Mouse (Mus musculus): ENCODE measurements at regions not wholly inside any gene's neighbourhood (a gene's known extent, or its start where the extent isn't known, plus 50 kb on each side); places are given as distances from the start of the nearest gene placed in this dataset.

- no peak for DNase-seq
Measured at GRCm38 (mm10) chr2:128498611-128499010, 92.4 kb upstream of the Spdye4c start.

DNA sequence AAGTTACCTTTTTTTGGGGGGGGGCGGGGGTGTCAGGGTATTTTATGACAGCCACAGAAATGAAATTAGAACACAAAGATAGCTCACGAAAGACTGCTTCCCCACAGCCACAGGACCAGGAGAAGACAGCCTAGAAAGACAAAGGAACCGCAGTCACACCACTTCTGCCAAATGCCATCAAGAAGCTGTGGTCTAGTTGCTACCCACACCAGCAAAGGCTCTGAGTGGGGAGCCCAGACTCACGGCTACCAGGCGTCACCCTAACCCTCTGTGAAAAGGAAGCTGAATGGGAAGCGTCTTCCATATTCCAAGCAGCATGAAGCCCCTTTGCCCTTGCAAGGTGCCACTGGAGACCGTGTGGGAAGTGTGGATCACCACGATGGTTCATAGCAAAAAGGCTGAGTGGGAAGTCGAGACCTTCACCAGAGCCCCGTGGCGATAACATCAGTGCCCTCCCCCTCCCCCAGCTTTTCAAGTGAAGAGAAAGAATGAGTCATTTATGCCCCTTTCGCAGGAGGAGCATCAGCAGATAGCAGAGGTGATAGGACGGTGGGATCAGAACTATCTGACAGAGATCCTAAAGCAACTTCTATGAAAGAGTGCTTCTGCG, 91.3 kb upstream of the Spdye4c start:
- no peak for DNase-seq

DNA sequence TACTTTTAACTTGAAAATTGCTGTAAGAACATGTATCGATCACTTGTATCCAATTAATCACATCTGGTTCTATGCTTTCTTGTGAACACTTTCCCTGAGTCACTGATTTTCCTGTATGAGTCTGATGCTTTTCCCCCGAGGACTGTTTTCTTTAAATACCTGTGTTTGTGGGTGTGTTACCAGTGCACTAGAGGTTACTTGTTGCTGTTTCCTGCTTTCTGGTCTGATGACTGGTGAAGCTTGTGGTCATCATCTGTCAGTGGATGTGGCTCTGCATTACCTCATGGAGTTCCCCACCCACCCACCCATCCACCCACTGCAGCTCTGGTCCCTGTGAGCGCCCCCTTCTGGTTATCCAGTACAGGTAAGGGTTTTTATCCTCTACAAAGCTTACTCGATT, 88.3 kb upstream of the Spdye4c start:
- no peak for DNase-seq

GRCm38 (mm10) chr2:128503136-128503935, 87.7 kb upstream of the Spdye4c start:
- peak in 1 of 2 experiments; percentile 21 for DNase-seq

- peak; percentile 41 to 59 for DNase-seq
Measured at GRCm38 (mm10) chr2:128507591-128508243, 83.3 kb upstream of the Spdye4c start.

DNA sequence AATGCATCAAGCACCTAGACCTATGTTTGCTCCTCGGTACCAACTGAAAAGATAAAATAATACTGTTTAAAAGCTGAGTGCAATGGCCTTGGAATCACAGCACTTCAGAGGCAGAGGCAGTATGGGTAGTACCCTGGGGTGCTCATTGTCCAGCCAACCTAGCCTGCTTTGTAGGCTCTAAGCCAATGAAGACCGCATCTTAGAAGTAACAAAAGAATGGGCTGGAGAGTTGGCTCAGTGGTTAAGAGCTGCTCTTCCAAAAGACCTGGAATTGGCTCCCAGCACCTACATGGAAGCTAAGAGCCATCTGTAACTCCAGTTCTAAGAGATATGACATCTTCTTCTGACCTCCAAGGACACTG, 82.8 kb upstream of the Spdye4c start:
- DNase-seq = no peak

GRCm38 (mm10) chr2:128511291-128511690, 79.7 kb upstream of the Spdye4c start:
- DNase-seq = no peak

DNA sequence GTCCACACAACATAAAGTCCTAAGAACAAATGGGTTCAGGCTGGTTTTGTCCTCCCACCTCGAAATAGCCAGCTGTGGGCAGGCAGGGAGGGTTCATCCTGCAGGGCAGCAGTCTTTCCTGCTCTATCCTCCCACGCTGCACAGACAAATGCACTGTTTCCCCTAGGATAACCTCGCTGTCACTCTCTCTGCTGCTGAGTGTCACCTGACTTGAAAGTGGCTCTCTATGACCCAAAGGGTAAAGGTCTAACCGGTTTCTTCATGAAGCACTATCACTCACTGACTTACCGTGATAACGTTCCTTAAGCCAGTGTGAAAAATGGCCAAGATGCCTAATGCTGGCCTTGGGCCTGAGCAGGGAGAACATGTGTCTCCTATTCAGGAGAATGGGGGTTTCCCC, 78.2 kb upstream of the Spdye4c start:
- DNase-seq = no peak

DNA sequence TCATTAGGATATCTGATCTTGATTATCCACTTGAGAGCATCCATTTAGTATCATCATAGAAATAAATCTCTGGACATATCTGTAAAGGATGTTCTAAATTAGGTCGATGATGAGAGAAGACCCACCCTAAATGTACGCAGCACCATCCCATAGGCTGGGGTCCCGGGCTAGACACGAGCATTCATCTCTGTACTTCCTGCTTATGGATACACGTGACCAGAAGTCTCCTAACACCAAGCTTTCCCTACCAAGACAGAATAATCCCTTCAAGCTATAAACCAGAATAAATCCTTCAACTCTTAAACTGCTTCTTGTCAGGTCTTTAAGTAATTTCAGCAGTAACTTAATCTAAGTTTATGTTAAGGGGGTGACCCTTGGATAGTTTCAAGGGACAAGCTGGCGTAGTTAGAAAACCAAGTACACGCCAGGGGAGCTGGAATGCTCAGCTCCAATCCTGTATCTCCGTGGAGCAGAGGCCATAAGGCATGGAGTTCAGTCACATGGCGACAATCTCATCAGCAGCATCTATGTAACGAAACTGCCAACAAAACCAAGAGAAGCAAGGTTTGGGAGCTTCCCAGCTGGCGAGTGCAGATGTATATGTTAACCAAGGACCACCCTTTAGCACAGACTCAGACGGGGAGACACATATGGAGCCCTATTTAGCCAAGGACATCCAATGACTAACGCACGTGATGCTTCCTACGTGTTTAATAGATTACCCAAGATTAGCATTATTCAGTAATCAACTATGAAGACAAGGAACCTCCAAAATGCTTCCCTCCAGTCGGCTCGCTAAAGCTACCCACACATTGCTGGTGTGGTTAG, 76.3 kb upstream of the Spdye4c start:
- DNase-seq = no peak

- DNase-seq = no peak
Measured at GRCm38 (mm10) chr2:128515701-128516100, 75.3 kb upstream of the Spdye4c start.

- no peak for DNase-seq
Measured at GRCm38 (mm10) chr2:128516694-128517093, 74.3 kb upstream of the Spdye4c start.

GRCm38 (mm10) chr2:128518142-128518541, 72.9 kb upstream of the Spdye4c start:
- no peak for DNase-seq

DNA sequence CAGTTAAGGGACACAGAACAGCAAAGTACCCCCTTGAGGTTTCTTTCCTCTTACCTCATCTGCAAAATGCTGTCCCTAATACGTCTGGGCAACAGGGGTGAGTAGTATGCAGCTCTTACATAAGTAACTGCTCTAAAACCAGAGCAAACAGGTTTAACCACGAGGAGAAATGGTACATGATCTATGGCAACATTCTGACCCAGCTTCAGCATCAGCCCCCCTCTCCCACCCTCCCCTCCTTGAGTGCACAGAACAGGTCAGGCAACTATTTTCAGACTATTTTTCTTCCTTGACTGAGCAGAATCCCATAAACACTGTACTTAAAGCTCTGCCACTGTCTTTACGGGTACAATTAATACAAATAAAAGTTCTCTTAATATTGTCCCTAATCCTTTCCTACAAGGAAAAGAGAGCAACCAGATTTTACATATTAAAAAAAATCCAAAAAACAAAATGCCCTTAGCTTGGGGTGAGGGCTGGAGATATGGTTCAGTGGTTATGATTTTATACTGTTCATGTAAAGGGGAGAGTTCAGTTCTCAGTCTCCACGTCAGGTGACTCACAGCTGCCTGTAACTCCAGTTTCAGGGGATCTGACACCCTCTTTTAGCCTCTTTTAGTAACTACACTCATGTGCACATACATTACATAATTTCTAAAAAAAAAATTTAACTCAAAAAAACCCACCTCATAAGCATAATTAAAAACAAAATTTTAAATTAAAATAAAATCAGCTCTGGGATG, 69.1 kb upstream of the Spdye4c start:
- no peak for DNase-seq

GRCm38 (mm10) chr2:128523425-128524108, 67.4 kb upstream of the Spdye4c start:
- no peak for DNase-seq

DNA sequence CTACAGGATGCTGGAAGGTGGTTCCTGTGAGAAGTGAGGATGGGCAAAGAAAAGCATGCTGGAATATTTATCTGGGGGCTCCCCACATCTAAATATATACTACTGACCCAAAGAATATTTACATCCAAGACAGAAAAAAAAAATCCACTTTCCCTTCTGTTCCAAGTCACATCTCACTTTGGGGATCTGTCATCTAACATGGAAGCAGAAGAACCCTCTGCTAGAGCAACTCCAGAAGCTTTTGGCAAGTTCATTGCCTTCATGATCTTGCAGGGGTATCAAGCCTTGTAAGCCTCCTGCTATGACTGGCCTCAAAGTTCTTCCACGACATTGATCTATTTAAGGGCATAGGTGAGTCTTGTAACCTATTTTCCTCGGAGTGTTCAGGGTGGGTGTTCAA, 64.9 kb upstream of the Spdye4c start:
- DNase-seq = no peak

DNA sequence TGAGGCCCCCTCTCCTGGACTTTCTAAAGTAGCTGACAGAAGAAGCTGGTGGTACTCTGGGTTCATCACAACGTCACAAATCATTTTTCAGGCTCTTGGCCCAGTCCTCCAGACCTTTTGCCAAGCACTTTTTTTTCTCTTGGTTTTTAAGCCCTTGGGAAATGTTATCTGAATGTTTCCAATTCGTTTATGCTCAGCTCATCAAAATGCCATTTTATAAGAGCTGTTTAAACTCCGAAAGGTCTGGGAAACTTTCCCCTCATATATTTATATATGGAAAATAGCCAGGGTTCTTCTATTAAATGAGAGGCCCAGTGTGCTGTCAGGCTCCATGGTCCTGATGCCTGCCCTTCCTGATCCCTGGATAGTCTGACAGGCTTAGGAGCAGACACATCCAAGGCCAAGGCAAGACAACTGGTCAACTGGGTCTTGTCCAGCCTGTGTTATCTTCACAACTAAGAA, 64.1 kb upstream of the Spdye4c start:
- no peak for DNase-seq

DNA sequence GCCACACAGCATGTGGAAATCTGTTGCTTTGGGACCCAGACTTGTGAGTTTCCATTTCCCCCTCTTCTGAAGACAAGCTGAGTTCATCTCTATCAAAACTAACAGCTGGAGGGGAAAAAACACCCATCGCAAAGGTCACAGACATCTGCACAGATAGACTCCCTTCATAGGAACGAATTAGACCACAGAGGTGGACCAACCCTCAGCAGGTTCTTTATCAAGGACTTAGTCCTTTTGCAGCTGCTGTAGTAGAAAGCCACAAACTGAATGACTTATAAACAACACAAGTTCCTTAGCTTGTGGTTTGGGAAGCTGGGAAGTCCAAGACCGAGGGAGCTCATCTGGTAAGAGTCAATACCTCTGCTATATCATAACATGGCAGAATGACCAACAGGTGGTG, 54.7 kb upstream of the Spdye4c start:
- DNase-seq = no peak

- no peak for DNase-seq
Measured at GRCm38 (mm10) chr2:128537425-128537824, 53.6 kb upstream of the Spdye4c start.

DNA sequence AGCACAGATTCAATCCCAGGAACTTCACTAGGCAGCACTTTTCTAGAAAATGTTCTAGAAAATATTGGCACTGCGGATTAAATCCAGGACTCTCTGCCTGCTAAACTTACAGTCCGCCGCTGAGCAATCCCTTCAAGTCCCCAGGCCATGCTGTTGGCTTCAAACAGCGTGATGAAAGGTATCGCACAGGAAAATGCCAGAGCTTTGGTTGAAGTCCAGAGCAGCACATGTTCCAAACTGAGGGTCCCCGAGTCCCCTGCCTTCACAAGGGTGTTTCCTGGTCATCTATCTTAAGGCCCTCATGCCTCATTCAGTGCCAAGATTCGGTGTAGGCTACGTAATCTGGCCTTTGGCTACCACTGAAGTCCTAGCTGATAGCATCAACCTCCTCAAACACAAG, 52.3 kb upstream of the Spdye4c start:
- no peak for DNase-seq
